Mouse (Mus musculus) kidney, adult 2 months (tissue): Measurements from ENCODE around the gene Spag4.

Source experiments
- CTCF ChIP-seq: fragments of 200-500 bp; conservative IDR thresholded peaks from 2 replicates; pipeline ENCODE4 v1.5.1; 2011; ENCODE audit warnings: low read depth, mild to moderate bottlenecking, control low read depth, low read length, moderate library complexity, mixed read lengths; ENCODE audit not compliant: insufficient read depth, insufficient read length
- POLR2A ChIP-seq: fragments of 200-500 bp; IDR thresholded peaks from one replicate; pipeline ENCODE4 v1.6.1; 2011; ENCODE audit warnings: low read depth, low read length, control low read depth

- TF ChIP-seq POLR2A (no peak), CTCF (no peak)
These were observed 8.8 kb downstream of the Spag4 start for GRCm38 (mm10) chr2:156073725-156074124.
